ENCODE assay signal across 8 mouse cellular contexts in genomic region chr6:100380536-100380935, GRCm38 (mm10).
A peak's percentile ranks its signal among the peaks of the same experiment; 100 is the strongest.
DNase-seq lines count a peak whose midpoint lies in the region; ATAC-seq and TF ChIP-seq lines count a peak whose summit lies in the region.

No protein-coding gene starts in this region.

- DNase-seq in right cerebral cortex, postnatal 10 days (ENCODE audit: low spot score in 2 of 2): peak; percentile 54 to 60
- no peak for DNase-seq in right cerebral cortex, adult 2 months (ENCODE audit: low spot score in 2 of 2)
- no peak for DNase-seq in stomach, postnatal 0 days (ENCODE audit: low spot score)
- DNase-seq in heart, postnatal 36 days: no peak
- DNase-seq in gastrocnemius, adult 18-20 months (ENCODE audit: low spot score): no peak
- DNase-seq in spleen, postnatal 14 days (ENCODE audit: low spot score in 2 of 2): no peak

- H3K27me3 ChIP-seq in embryonic facial prominence, embryonic 13.5 days: no peaks in the 10 kb centered on the region
- H3K27me3 ChIP-seq in limb, embryonic 12.5 days: peaks cover 15% of the 10 kb centered on the region; the same call in 1 of the 2 replicates
- no peaks in the 10 kb centered on the region for H3K27me3 ChIP-seq in stomach, postnatal 0 days (ENCODE audit: control insufficient read depth, insufficient read depth, low read length)

- no peaks in the 10 kb centered on the region for H3K36me3 ChIP-seq in embryonic facial prominence, embryonic 13.5 days
- H3K36me3 ChIP-seq in limb, embryonic 12.5 days: no peaks in the 10 kb centered on the region
- H3K36me3 ChIP-seq in stomach, postnatal 0 days (ENCODE audit: control insufficient read depth, insufficient read depth, low read length): no peaks in the 10 kb centered on the region

- TF ChIP-seq EP300 in stomach, postnatal 0 days (optimal IDR thresholded peaks at IDR 0.05): no peak

- no peak for ATAC-seq in embryonic facial prominence, embryonic 13.5 days (ENCODE audit: insufficient number of reproducible peaks, insufficient read depth, low FRiP score, low TSS enrichment, low read depth)
- peak; percentile 50; the same call in 1 of the 2 replicates for ATAC-seq in limb, embryonic 12.5 days (ENCODE audit: insufficient number of reproducible peaks, insufficient read depth, low FRiP score, low TSS enrichment, low read depth)
- ATAC-seq in stomach, postnatal 0 days (ENCODE audit: low FRiP score, low TSS enrichment): 0 out of 2 replicates have a peak, but pooled peaks have one; percentile 47

- intact Hi-C loops in heart, postnatal 36 days (cut with DNase I): no loop called here

- no peak for TF ChIP-seq CTCF in stomach, postnatal 0 days (IDR thresholded peaks at IDR 0.05; ENCODE audit: low read depth)

- WGBS in embryonic facial prominence, embryonic 13.5 days: 19% methylated on average over 6 of the region's 6 CpGs
- 27% methylated on average over 6 of the region's 6 CpGs for WGBS in limb, embryonic 12.5 days
- WGBS in stomach, postnatal 0 days: 46% methylated on average over 6 of the region's 6 CpGs

- H3K27ac ChIP-seq in embryonic facial prominence, embryonic 13.5 days: peak overlapping the region; percentile 40; the same call in 1 of the 2 replicates
- H3K27ac ChIP-seq in limb, embryonic 12.5 days: peak overlapping the region; percentile 79
- H3K27ac ChIP-seq in stomach, postnatal 0 days (replicated peaks): no peak overlapping the region

- H3K4me1 ChIP-seq in embryonic facial prominence, embryonic 13.5 days: peaks cover 53% of the 10 kb centered on the region
- H3K4me1 ChIP-seq in limb, embryonic 12.5 days (replicated peaks): peaks cover 44% of the 10 kb centered on the region
- peaks cover 13% of the 10 kb centered on the region for H3K4me1 ChIP-seq in stomach, postnatal 0 days (replicated peaks; ENCODE audit: control insufficient read depth, insufficient read depth)

- H3K9ac ChIP-seq in embryonic facial prominence, embryonic 13.5 days: no peak overlapping the region
- no peak overlapping the region for H3K9ac ChIP-seq in limb, embryonic 12.5 days (replicated peaks)
- H3K9ac ChIP-seq in stomach, postnatal 0 days (ENCODE audit: low read length): no peak overlapping the region

- no peaks in the 10 kb centered on the region for H3K9me3 ChIP-seq in embryonic facial prominence, embryonic 13.5 days
- H3K9me3 ChIP-seq in limb, embryonic 12.5 days: no peaks in the 10 kb centered on the region
- H3K9me3 ChIP-seq in stomach, postnatal 0 days (ENCODE audit: control insufficient read depth, low read length): no peaks in the 10 kb centered on the region

- no peak overlapping the region for H3K4me3 ChIP-seq in embryonic facial prominence, embryonic 13.5 days
- H3K4me3 ChIP-seq in limb, embryonic 12.5 days (replicated peaks): no peak overlapping the region
- H3K4me3 ChIP-seq in stomach, postnatal 0 days (ENCODE audit: low read depth, low read length): no peak overlapping the region

- no peak overlapping the region for H3K4me2 ChIP-seq in embryonic facial prominence, embryonic 13.5 days
- H3K4me2 ChIP-seq in limb, embryonic 12.5 days: 0 out of 2 replicates have a peak overlapping the region, but pooled peaks have one; percentile 10
- H3K4me2 ChIP-seq in stomach, postnatal 0 days (replicated peaks; ENCODE audit: low read depth): no peak overlapping the region

Comparison
In these comparisons a context has a peak if more than half of its experiments do, and no peak if none do; other contexts are left out.
1. DNase-seq: peak in right cerebral cortex, postnatal 10 days (2 of 2); none in right cerebral cortex, adult 2 months (0 of 2), stomach, postnatal 0 days (single experiment), heart, postnatal 36 days (0 of 2), gastrocnemius, adult 18-20 months (single experiment) and spleen, postnatal 14 days (0 of 2).